Mouse (Mus musculus) limb, embryonic 15.5 days (tissue): ENCODE data around the gene Fgfr2. TPM values are rescaled to one million over a fixed set of nuclear protein-coding genes. Genes with fewer than 3 reads are reported as not detected.

Source experiments
- ATAC-seq: fragments of 200-750 bp; cut with Nextera tagmentation; 2 replicates; pipeline ENCODE4 v1.8.0; 2017; ENCODE audit warnings: low read depth, moderate TSS enrichment; ENCODE audit not compliant: insufficient number of reproducible peaks, low FRiP score, low TSS enrichment
- H3K27ac ChIP-seq: fragments of 300-500 bp; sonication (generic); 2 replicates; pipeline ENCODE4 v1.5.1; 2015; ENCODE audit warnings: moderate library complexity, mild to moderate bottlenecking, inconsistent platforms
- H3K27me3 ChIP-seq: fragments of 300-500 bp; sonication (generic); 2 replicates; pipeline ENCODE4 v1.6.1; 2015; ENCODE audit warnings: inconsistent platforms
- H3K36me3 ChIP-seq: fragments of 300-500 bp; sonication (generic); 2 replicates; pipeline ENCODE4 v1.6.1; 2015; ENCODE audit warnings: inconsistent platforms
- H3K4me1 ChIP-seq: fragments of 300-500 bp; sonication (generic); 2 replicates; pipeline ENCODE4 v1.6.1; 2015; ENCODE audit warnings: inconsistent platforms
- H3K4me2 ChIP-seq: fragments of 300-500 bp; sonication (generic); 2 replicates; pipeline ENCODE4 v1.6.1; 2015; ENCODE audit warnings: mild to moderate bottlenecking, inconsistent platforms
- H3K4me3 ChIP-seq: fragments of 300-500 bp; sonication (generic); 2 replicates; pipeline ENCODE4 v1.5.1; 2015; ENCODE audit warnings: mild to moderate bottlenecking, inconsistent platforms
- H3K9ac ChIP-seq: fragments of 300-500 bp; sonication (generic); 2 replicates; pipeline ENCODE4 v1.6.1; 2015; ENCODE audit warnings: inconsistent platforms
- H3K9me3 ChIP-seq: fragments of 300-500 bp; sonication (generic); 2 replicates; pipeline ENCODE4 v1.6.1; 2016; ENCODE audit warnings: inconsistent platforms
- WGBS: fragments of 180-500 bp; shearing (Covaris S2); methylation state at CpG from one replicate; pipeline ENCODE4 v1.1.7; 2015; 5-methylcytosine and 5-hydroxymethylcytosine counted together
- polyA plus RNA-seq: library from polyadenylated mRNA; unstranded; fragments of >200 nt; fragmentation: Nextera tagmentation; extraction: Ambion mirVana; gene quantifications from 2 replicates; pipeline ENCODE4 v1.2.1, GENCODE M21; 2015

Gene Fgfr2
- polyA plus RNA-seq, 1 experiment from 2014 or later = 101 TPM

DNA sequence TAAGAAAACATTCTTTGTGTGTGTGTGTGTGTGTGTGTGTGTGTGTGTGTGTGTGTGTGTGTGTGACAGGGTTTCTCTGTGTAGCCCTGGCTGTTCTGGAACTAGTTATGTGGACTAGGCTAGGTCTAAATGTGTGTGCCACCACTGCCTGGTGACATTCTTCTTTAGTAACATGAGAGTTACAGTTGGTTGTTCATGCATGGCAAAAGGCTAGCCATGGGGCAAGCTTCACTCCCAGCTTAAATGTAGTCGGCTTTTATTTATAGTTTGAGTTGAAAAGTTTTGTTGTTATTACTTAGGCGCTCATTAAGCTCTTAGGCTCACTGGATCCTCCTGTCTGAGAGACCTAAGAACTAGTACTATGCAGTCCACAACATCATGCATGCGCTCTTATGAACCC, 158.8 kb downstream of the Fgfr2 start:
- Histone ChIP-seq H3K27ac (no peak overlapping the region), H3K9ac (no peak overlapping the region), H3K4me1 (no peaks in the 10 kb centered on the region), H3K4me2 (no peak overlapping the region), H3K27me3 (no peaks in the 10 kb centered on the region), H3K9me3 (no peaks in the 10 kb centered on the region), H3K4me3 (no peak overlapping the region), H3K36me3 (0 out of 2 replicates have a peak, but pooled peaks cover 16% of the 10 kb centered on the region)
- 78% methylated on average over 3 of the region's 3 CpGs for WGBS
- ATAC-seq = no peak

GRCm38 (mm10) chr7:132950613-132951012, 172.5 kb downstream of the Fgfr2 start:
- Histone ChIP-seq H3K4me3 (no peak overlapping the region), H3K36me3 (0 out of 2 replicates have a peak, but pooled peaks cover 4% of the 10 kb centered on the region), H3K27ac (no peak overlapping the region), H3K4me2 (no peak overlapping the region), H3K9ac (no peak overlapping the region), H3K9me3 (no peaks in the 10 kb centered on the region), H3K4me1 (no peaks in the 10 kb centered on the region), H3K27me3 (no peaks in the 10 kb centered on the region)
- 81% methylated on average over 3 of the region's 3 CpGs for WGBS
- no peak for ATAC-seq

- Histone ChIP-seq H3K27me3 (no peaks in the 10 kb centered on the region), H3K27ac (no peak overlapping the region), H3K9me3 (no peaks in the 10 kb centered on the region), H3K4me3 (no peak overlapping the region), H3K9ac (no peak overlapping the region), H3K4me1 (no peaks in the 10 kb centered on the region), H3K36me3 (0 out of 2 replicates have a peak, but pooled peaks cover 4% of the 10 kb centered on the region), H3K4me2 (no peak overlapping the region)
- 87% methylated on average over 4 of the region's 4 CpGs for WGBS
- ATAC-seq = no peak
Measured at GRCm38 (mm10) chr7:132949968-132950367, 173.2 kb downstream of the Fgfr2 start.

GRCm38 (mm10) chr7:132940569-132940968, 182.6 kb downstream of the Fgfr2 start:
- Histone ChIP-seq H3K9ac (no peak overlapping the region), H3K27ac (no peak overlapping the region), H3K9me3 (no peaks in the 10 kb centered on the region), H3K36me3 (no peaks in the 10 kb centered on the region), H3K4me3 (no peak overlapping the region), H3K27me3 (no peaks in the 10 kb centered on the region), H3K4me2 (no peak overlapping the region), H3K4me1 (no peaks in the 10 kb centered on the region)
- 82% methylated on average over 2 of the region's 2 CpGs for WGBS
- no peak for ATAC-seq

GRCm38 (mm10) chr7:132939118-132939517, 184.0 kb downstream of the Fgfr2 start:
- Histone ChIP-seq H3K4me1 (no peaks in the 10 kb centered on the region), H3K27me3 (no peaks in the 10 kb centered on the region), H3K4me2 (no peak overlapping the region), H3K36me3 (no peaks in the 10 kb centered on the region), H3K4me3 (no peak overlapping the region), H3K27ac (no peak overlapping the region), H3K9me3 (no peaks in the 10 kb centered on the region), H3K9ac (no peak overlapping the region)
- 83% methylated on average over 2 of the region's 2 CpGs for WGBS
- no peak for ATAC-seq

DNA sequence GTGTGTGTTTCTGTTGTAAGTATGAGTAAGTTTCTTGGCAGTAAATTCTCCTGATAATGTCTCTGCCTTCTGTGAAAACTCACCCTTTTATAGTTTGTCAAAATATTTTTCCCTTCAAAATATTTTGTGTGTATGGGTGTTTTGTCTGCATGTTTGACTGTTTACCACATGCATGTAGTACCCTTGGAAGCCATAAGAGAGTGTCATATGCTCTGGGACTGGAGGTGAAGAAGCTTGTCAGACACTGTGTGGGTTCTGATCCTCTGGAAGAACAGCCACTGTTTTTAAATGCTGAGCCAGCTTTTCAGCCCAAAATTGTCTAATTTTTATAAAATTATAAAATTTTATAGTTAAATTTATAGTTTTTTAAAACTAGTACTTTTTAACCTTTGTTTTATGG, 188.4 kb downstream of the Fgfr2 start:
- ATAC-seq = no peak
- H3K4me2 ChIP-seq = no peak overlapping the region

GRCm38 (mm10) chr7:132933331-132933730, 189.8 kb downstream of the Fgfr2 start:
- WGBS = 75% methylated on average over 1 of the region's 1 CpGs
- H3K9me3 ChIP-seq = no peaks in the 10 kb centered on the region
- no peak overlapping the region for H3K9ac ChIP-seq
- H3K4me1 ChIP-seq = peaks cover 12% of the 10 kb centered on the region
- no peak overlapping the region for H3K4me3 ChIP-seq
- no peaks in the 10 kb centered on the region for H3K36me3 ChIP-seq
- H3K27me3 ChIP-seq = no peaks in the 10 kb centered on the region
- ATAC-seq = no peak
- no peak overlapping the region for H3K4me2 ChIP-seq
- no peak overlapping the region for H3K27ac ChIP-seq

More for the DNA sequence above, 188.4 kb downstream of the Fgfr2 start:
- Histone ChIP-seq H3K4me3 (no peak overlapping the region), H3K9me3 (no peaks in the 10 kb centered on the region), H3K36me3 (no peaks in the 10 kb centered on the region), H3K9ac (no peak overlapping the region), H3K27ac (no peak overlapping the region), H3K27me3 (no peaks in the 10 kb centered on the region), H3K4me1 (peaks cover 12% of the 10 kb centered on the region)

DNA sequence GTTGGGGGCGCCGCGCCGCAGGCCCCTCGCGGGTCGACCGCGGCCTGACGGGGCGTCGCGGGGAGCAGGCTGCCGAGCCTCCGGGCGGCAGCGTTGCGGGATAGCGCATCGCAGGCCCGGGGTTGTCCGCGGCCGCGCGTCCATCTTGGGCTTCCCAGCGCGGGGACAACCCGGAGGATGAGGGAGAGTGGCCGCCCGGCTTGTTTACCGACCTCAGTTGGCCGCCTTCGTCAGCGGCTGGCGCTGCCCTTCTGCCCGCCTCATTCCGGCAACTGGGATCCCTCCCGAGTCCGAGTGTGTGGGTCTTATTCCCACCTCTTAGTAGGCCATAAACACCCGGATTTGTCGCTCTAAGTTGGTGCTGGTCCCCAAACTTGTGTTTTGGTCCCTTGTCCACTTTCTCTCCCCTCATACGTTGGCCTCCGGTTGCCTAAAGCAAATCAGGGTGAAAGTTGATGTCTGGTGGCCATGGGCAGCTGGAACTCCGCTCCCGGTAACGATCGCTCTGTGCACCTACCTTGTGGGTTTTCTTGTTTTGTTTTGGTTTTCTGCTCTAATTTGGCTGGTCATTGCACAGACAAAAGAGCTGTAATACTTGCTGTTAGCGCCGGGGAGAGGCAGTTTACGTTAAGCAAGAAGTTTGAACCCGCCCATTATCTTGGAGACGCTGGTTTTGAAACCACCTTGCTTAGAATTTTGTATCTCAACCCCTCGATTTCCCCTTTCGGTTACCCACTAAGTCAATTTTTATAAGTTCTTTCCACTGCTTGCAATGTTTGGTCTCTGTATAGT, 191.4 kb downstream of the Fgfr2 start:
- no peak for ATAC-seq
- peaks cover 12% of the 10 kb centered on the region for H3K4me1 ChIP-seq
- peak overlapping the region; percentile 59 for H3K4me2 ChIP-seq
- H3K27me3 ChIP-seq = no peaks in the 10 kb centered on the region
- WGBS = under 1% methylated on average over 42 of the region's 55 CpGs
- peak overlapping the region; percentile 98 for H3K27ac ChIP-seq
- H3K36me3 ChIP-seq = no peaks in the 10 kb centered on the region
- peak overlapping the region; percentile 95 for H3K4me3 ChIP-seq
- no peaks in the 10 kb centered on the region for H3K9me3 ChIP-seq
- peak overlapping the region; percentile 90 for H3K9ac ChIP-seq

GRCm38 (mm10) chr7:132930850-132931559, 192.1 kb downstream of the Fgfr2 start, which contains the start of gene Zranb1:
Gene Zranb1 (plus strand): TSS chr7:132931142.
- Histone ChIP-seq H3K27me3 (no peaks in the 10 kb centered on the region), H3K36me3 (no peaks in the 10 kb centered on the region), H3K9me3 (no peaks in the 10 kb centered on the region), H3K4me3 (peak within 1 kb of the TSS; percentile 95), H3K4me2 (peak within 1 kb of the TSS; percentile 59), H3K4me1 (peaks cover 12% of the 10 kb centered on the region), H3K27ac (peak within 1 kb of the TSS; percentile 98), H3K9ac (peak within 1 kb of the TSS; percentile 90)
- WGBS = under 1% methylated on average over 74 of the region's 93 CpGs
- ATAC-seq = peak; percentile 99

- Histone ChIP-seq H3K9me3 (no peaks in the 10 kb centered on the region), H3K27me3 (no peaks in the 10 kb centered on the region), H3K27ac (no peak overlapping the region), H3K36me3 (no peaks in the 10 kb centered on the region), H3K4me3 (peak overlapping the region; percentile 95), H3K4me2 (peak overlapping the region; percentile 51), H3K4me1 (peaks cover 12% of the 10 kb centered on the region), H3K9ac (peak overlapping the region; percentile 76; the same call in 1 of the 2 replicates)
- 82% methylated on average over 5 of the region's 5 CpGs for WGBS
- ATAC-seq = no peak
Measured at GRCm38 (mm10) chr7:132930055-132930454, 193.1 kb downstream of the Fgfr2 start.

DNA sequence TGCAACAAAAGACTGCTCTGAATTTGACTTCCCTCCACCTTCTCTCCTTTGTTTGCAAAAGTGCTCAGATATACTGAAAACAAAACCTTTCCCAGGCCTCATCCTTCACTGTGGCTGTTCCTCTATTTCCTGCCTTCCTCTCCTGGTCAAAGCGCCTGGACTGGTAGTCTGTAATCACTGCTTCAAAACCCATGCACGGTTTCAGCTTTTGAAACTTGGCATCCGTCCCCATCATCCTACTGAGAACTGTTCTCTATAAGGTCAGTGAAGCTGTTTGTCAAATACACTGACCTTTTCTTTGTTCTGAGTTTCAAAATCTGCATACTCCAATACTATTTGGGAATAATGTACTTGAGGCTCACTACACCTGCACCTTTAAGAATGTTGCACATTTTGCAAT, 195.9 kb downstream of the Fgfr2 start:
- Histone ChIP-seq H3K27me3 (no peaks in the 10 kb centered on the region), H3K9me3 (no peaks in the 10 kb centered on the region), H3K9ac (no peak overlapping the region), H3K36me3 (no peaks in the 10 kb centered on the region), H3K4me3 (no peak overlapping the region), H3K4me1 (peaks cover 6% of the 10 kb centered on the region; the same call in 1 of the 2 replicates), H3K27ac (no peak overlapping the region), H3K4me2 (no peak overlapping the region)
- no peak for ATAC-seq
- WGBS = 62% methylated on average over 3 of the region's 3 CpGs

GRCm38 (mm10) chr7:132925227-132925626, 197.9 kb downstream of the Fgfr2 start:
- Histone ChIP-seq H3K4me2 (no peak overlapping the region), H3K9me3 (no peaks in the 10 kb centered on the region), H3K27ac (no peak overlapping the region), H3K9ac (no peak overlapping the region), H3K27me3 (no peaks in the 10 kb centered on the region), H3K4me1 (peaks cover 3% of the 10 kb centered on the region; the same call in 1 of the 2 replicates), H3K4me3 (no peak overlapping the region), H3K36me3 (no peaks in the 10 kb centered on the region)
- no peak for ATAC-seq
- 74% methylated on average over 2 of the region's 2 CpGs for WGBS
